ENCODE assay signal across 17 mouse cellular contexts in genomic region chr3:50012012-50012411, GRCm38 (mm10).
DNase-seq lines count a peak whose midpoint lies in the region; ATAC-seq and TF ChIP-seq lines count a peak whose summit lies in the region.
"Had no signal": no experiment of that assay in that cellular context is flagged by ENCODE, and none has a peak within 500 bp of the region (broad histone marks: within the 10 kb centered on the region; RNA-seq: fewer than 3 reads in every experiment).

No protein-coding gene starts in this region.

- TF ChIP-seq CTCF in heart, postnatal 0 days (IDR thresholded peaks at IDR 0.05; ENCODE audit: low read depth): no peak

- no peak overlapping the region for H3K9ac ChIP-seq in heart, postnatal 0 days (replicated peaks; ENCODE audit: low read depth, low read length)
- no peak overlapping the region for H3K9ac ChIP-seq in heart, embryonic 11.5 days (ENCODE audit: low read depth, low read length)
- no peak overlapping the region for H3K9ac ChIP-seq in limb, embryonic 13.5 days
- H3K9ac ChIP-seq in embryonic facial prominence, embryonic 12.5 days: no peak overlapping the region
- H3K9ac ChIP-seq: forebrain, postnatal 0 days; hindbrain, embryonic 14.5 days; limb, embryonic 15.5 days had no signal

- H3K27me3 ChIP-seq in heart, postnatal 0 days (ENCODE audit: control insufficient read depth, insufficient read depth, low read length): no peaks in the 10 kb centered on the region
- no peaks in the 10 kb centered on the region for H3K27me3 ChIP-seq in heart, embryonic 11.5 days (ENCODE audit: control insufficient read depth, insufficient read depth, low read length)
- no peaks in the 10 kb centered on the region for H3K27me3 ChIP-seq in limb, embryonic 13.5 days
- no peaks in the 10 kb centered on the region for H3K27me3 ChIP-seq in limb, embryonic 10.5 days (ENCODE audit: low read depth, poor library complexity, severe bottlenecking)
- no peaks in the 10 kb centered on the region for H3K27me3 ChIP-seq in embryonic facial prominence, embryonic 12.5 days
- H3K27me3 ChIP-seq: limb, embryonic 15.5 days; megakaryocyte, embryonic 14.5 days had no signal

- no peak overlapping the region for H3K4me2 ChIP-seq in heart, postnatal 0 days (ENCODE audit: low read depth, low read length)
- no peak overlapping the region for H3K4me2 ChIP-seq in heart, embryonic 11.5 days
- no peak overlapping the region for H3K4me2 ChIP-seq in limb, embryonic 13.5 days (replicated peaks)
- no peak overlapping the region for H3K4me2 ChIP-seq in embryonic facial prominence, embryonic 12.5 days (replicated peaks)
- H3K4me2 ChIP-seq: hindbrain, embryonic 14.5 days; limb, embryonic 15.5 days had no signal

- ATAC-seq in heart, postnatal 0 days (ENCODE audit: insufficient read depth, low read depth): no peak
- no peak for ATAC-seq in heart, embryonic 11.5 days (replicated peaks; ENCODE audit: insufficient number of reproducible peaks, low FRiP score, low TSS enrichment)
- ATAC-seq in limb, embryonic 13.5 days (ENCODE audit: low FRiP score, low read depth): peak; percentile 64; the same call in 1 of the 2 replicates
- no peak for ATAC-seq in embryonic facial prominence, embryonic 12.5 days (ENCODE audit: insufficient number of reproducible peaks, insufficient read depth, low FRiP score, low TSS enrichment)
- ATAC-seq: activated CD4-positive, CD25-positive, alpha-beta regulatory T cell, adult 4 months; CD4-positive, CD25-positive, alpha-beta regulatory T cell, adult 4 months; forebrain, postnatal 0 days had no signal

- WGBS in heart, postnatal 0 days: 42% methylated on average over 3 of the region's 3 CpGs
- WGBS in heart, embryonic 11.5 days (ENCODE audit: insufficient replicate concordance): 48% methylated on average over 3 of the region's 3 CpGs
- 26% methylated on average over 3 of the region's 3 CpGs for WGBS in limb, embryonic 13.5 days
- WGBS in limb, embryonic 10.5 days: 65% methylated on average over 3 of the region's 3 CpGs
- 13% methylated on average over 3 of the region's 3 CpGs for WGBS in embryonic facial prominence, embryonic 12.5 days

- no peaks in the 10 kb centered on the region for H3K36me3 ChIP-seq in heart, postnatal 0 days (replicated peaks; ENCODE audit: control insufficient read depth, insufficient read depth, low read length)
- no peaks in the 10 kb centered on the region for H3K36me3 ChIP-seq in heart, embryonic 11.5 days (ENCODE audit: control insufficient read depth, insufficient read depth, low read length)
- H3K36me3 ChIP-seq in limb, embryonic 13.5 days: no peaks in the 10 kb centered on the region
- no peaks in the 10 kb centered on the region for H3K36me3 ChIP-seq in limb, embryonic 10.5 days
- no peaks in the 10 kb centered on the region for H3K36me3 ChIP-seq in embryonic facial prominence, embryonic 12.5 days
- H3K36me3 ChIP-seq: limb, embryonic 15.5 days had no signal

- peak; percentile 14 for DNase-seq in heart, postnatal 0 days (ENCODE audit: low spot score)
- DNase-seq in limb, embryonic 10.5 days (ENCODE audit: low spot score): no peak
- DNase-seq in skeletal muscle tissue, adult 2 months (ENCODE audit: low read depth, low spot score): peak; percentile 37
- no peak for DNase-seq in natural killer cell, adult 2 months (ENCODE audit: low spot score in 2 of 2)
- DNase-seq: cerebellum, postnatal 25 days; forebrain, postnatal 0 days; lung, adult 2 months; right cerebral cortex, adult 18-20 months had no signal

- H3K9me3 ChIP-seq in heart, postnatal 0 days (replicated peaks; ENCODE audit: control insufficient read depth, low read length): no peaks in the 10 kb centered on the region
- H3K9me3 ChIP-seq in heart, embryonic 11.5 days (replicated peaks; ENCODE audit: control insufficient read depth, low read length): no peaks in the 10 kb centered on the region
- no peaks in the 10 kb centered on the region for H3K9me3 ChIP-seq in limb, embryonic 13.5 days
- H3K9me3 ChIP-seq in limb, embryonic 10.5 days (replicated peaks): no peaks in the 10 kb centered on the region
- no peaks in the 10 kb centered on the region for H3K9me3 ChIP-seq in embryonic facial prominence, embryonic 12.5 days
- H3K9me3 ChIP-seq: limb, embryonic 15.5 days; megakaryocyte, embryonic 14.5 days had no signal

- no peak overlapping the region for H3K27ac ChIP-seq in heart, postnatal 0 days (ENCODE audit: low read depth)
- H3K27ac ChIP-seq in heart, embryonic 11.5 days (ENCODE audit: low read depth, low read length): no peak overlapping the region
- peak overlapping the region; percentile 28; the same call in 1 of the 2 replicates for H3K27ac ChIP-seq in limb, embryonic 13.5 days
- H3K27ac ChIP-seq in limb, embryonic 10.5 days: no peak overlapping the region
- peak overlapping the region; percentile 50; the same call in 1 of the 2 replicates for H3K27ac ChIP-seq in embryonic facial prominence, embryonic 12.5 days
- H3K27ac ChIP-seq: left cerebral cortex, adult 2 months; limb, embryonic 15.5 days had no signal

- H3K4me3 ChIP-seq in heart, postnatal 0 days (ENCODE audit: low read depth, low read length): no peak overlapping the region
- no peak overlapping the region for H3K4me3 ChIP-seq in heart, embryonic 11.5 days (ENCODE audit: low read depth, low read length)
- H3K4me3 ChIP-seq in limb, embryonic 13.5 days: no peak overlapping the region
- H3K4me3 ChIP-seq in limb, embryonic 10.5 days: no peak overlapping the region
- H3K4me3 ChIP-seq in embryonic facial prominence, embryonic 12.5 days: no peak overlapping the region
- H3K4me3 ChIP-seq: left cerebral cortex, adult 2 months; limb, embryonic 15.5 days; megakaryocyte, embryonic 14.5 days had no signal

- TF ChIP-seq EP300 in heart, postnatal 0 days (IDR thresholded peaks at IDR 0.05; ENCODE audit: low read depth): no peak

- peaks cover 5% of the 10 kb centered on the region; the same call in 1 of the 2 replicates for H3K4me1 ChIP-seq in heart, postnatal 0 days (ENCODE audit: control insufficient read depth, insufficient read depth)
- no peaks in the 10 kb centered on the region for H3K4me1 ChIP-seq in heart, embryonic 11.5 days (ENCODE audit: control insufficient read depth, insufficient read depth, low read length)
- H3K4me1 ChIP-seq in limb, embryonic 13.5 days: peaks cover 15% of the 10 kb centered on the region
- H3K4me1 ChIP-seq in limb, embryonic 10.5 days: peaks cover 14% of the 10 kb centered on the region
- H3K4me1 ChIP-seq in embryonic facial prominence, embryonic 12.5 days: peaks cover 5% of the 10 kb centered on the region; the same call in 1 of the 2 replicates
- H3K4me1 ChIP-seq: megakaryocyte, embryonic 14.5 days had no signal

Comparison
In these comparisons a context has a peak if more than half of its experiments do, and no peak if none do; other contexts are left out.
1. H3K27ac ChIP-seq: peak in limb, embryonic 13.5 days (single experiment) and embryonic facial prominence, embryonic 12.5 days (single experiment); none in heart, postnatal 0 days (single experiment), heart, embryonic 11.5 days (single experiment) and limb, embryonic 10.5 days (single experiment).
2. DNase-seq: peak in heart, postnatal 0 days (single experiment) and skeletal muscle tissue, adult 2 months (single experiment); none in limb, embryonic 10.5 days (single experiment) and natural killer cell, adult 2 months (0 of 2).